Mouse (Mus musculus): ENCODE measurements around the gene Tarsl2.

Tarsl2 gene

GRCm38 (mm10) chr7:65657490-65658120, 12.9 kb downstream of the Tarsl2 start:
- DNase-seq (ENCODE audit: low spot score), result no peak

GRCm38 (mm10) chr7:65663225-65663790, 18.6 kb downstream of the Tarsl2 start:
- DNase-seq (ENCODE audit: low spot score), result no peak

GRCm38 (mm10) chr7:65663886-65664285, 19.2 kb downstream of the Tarsl2 start:
- no peak for DNase-seq (ENCODE audit: low spot score)

- DNase-seq (ENCODE audit: low spot score), result no peak
These were observed 22.8 kb downstream of the Tarsl2 start for GRCm38 (mm10) chr7:65667491-65667890.

GRCm38 (mm10) chr7:65678050-65678449, 33.4 kb downstream of the Tarsl2 start:
- DNase-seq (ENCODE audit: low spot score), result no peak

GRCm38 (mm10) chr7:65678900-65679595, 34.4 kb downstream of the Tarsl2 start:
- no peak for DNase-seq (ENCODE audit: low spot score)

- no peak for DNase-seq (ENCODE audit: low spot score)
These were observed 36.5 kb downstream of the Tarsl2 start for GRCm38 (mm10) chr7:65681166-65681565.

GRCm38 (mm10) chr7:65684256-65684835, 39.6 kb downstream of the Tarsl2 start:
- no peak for DNase-seq (ENCODE audit: low spot score)

GRCm38 (mm10) chr7:65686664-65687063, 42.0 kb downstream of the Tarsl2 start:
- no peak for DNase-seq (ENCODE audit: low spot score)

GRCm38 (mm10) chr7:65690869-65691268, 46.2 kb downstream of the Tarsl2 start, which contains the start of gene Tm2d3:
Tm2d3 (plus strand) TSS chr7:65691169.
- DNase-seq (ENCODE audit: low spot score), result no peak

- no peak for DNase-seq (ENCODE audit: low spot score)
These were observed 47.4 kb downstream of the Tarsl2 start for GRCm38 (mm10) chr7:65691929-65692605.

- peak; percentile 50 for DNase-seq (ENCODE audit: low spot score)
These were observed 48.2 kb downstream of the Tarsl2 start for GRCm38 (mm10) chr7:65692883-65693282.

- peak; percentile 95 for DNase-seq (ENCODE audit: low spot score)
These were observed 48.7 kb downstream of the Tarsl2 start for GRCm38 (mm10) chr7:65693301-65693821.

- DNase-seq (ENCODE audit: low spot score), result no peak
These were observed 51.8 kb downstream of the Tarsl2 start for GRCm38 (mm10) chr7:65696450-65696849.

- no peak for DNase-seq (ENCODE audit: low spot score)
These were observed 57.4 kb downstream of the Tarsl2 start for GRCm38 (mm10) chr7:65702076-65702475.

GRCm38 (mm10) chr7:65704818-65705242, 60.1 kb downstream of the Tarsl2 start:
- DNase-seq (ENCODE audit: low spot score), result peak; percentile 87

GRCm38 (mm10) chr7:65708506-65708905, 63.8 kb downstream of the Tarsl2 start:
- DNase-seq (ENCODE audit: low spot score), result no peak

- DNase-seq (ENCODE audit: low spot score), result no peak
These were observed 65.6 kb downstream of the Tarsl2 start for GRCm38 (mm10) chr7:65710301-65710700.

- DNase-seq (ENCODE audit: low spot score), result no peak
These were observed 69.1 kb downstream of the Tarsl2 start for GRCm38 (mm10) chr7:65713782-65714181.

- no peak for DNase-seq (ENCODE audit: low spot score)
These were observed 69.6 kb downstream of the Tarsl2 start for GRCm38 (mm10) chr7:65714304-65714703.

- DNase-seq (ENCODE audit: low spot score), result no peak
These were observed 89.3 kb downstream of the Tarsl2 start for GRCm38 (mm10) chr7:65734024-65734423.

- no peak for DNase-seq (ENCODE audit: low spot score)
These were observed 90.6 kb downstream of the Tarsl2 start for GRCm38 (mm10) chr7:65735261-65735660.
